Mouse (Mus musculus) heart, postnatal 25 days (tissue): ENCODE measurements at regions not wholly inside any gene's neighbourhood (a gene's known extent, or its start where the extent isn't known, plus 50 kb on each side); places are given as distances from the start of the nearest gene placed in this dataset.
A peak's percentile ranks its signal among the peaks of the same experiment; 100 is the strongest.

Experiments used
- DNase-seq: peaks from one replicate; pipeline ENCODE4 v3.0.0; 2022; ENCODE audit warnings: low spot score
- intact Hi-C: fragments of 180-260 bp; cut with DNase I; formaldehyde crosslinking; loops from one replicate; pipeline ENCODE4 v1.15.1; 2025

GRCm38 (mm10) chr7:72711193-72712131 is 405.1 kb upstream of the Mctp2 start:
- peak; percentile 17 for DNase-seq
- intact Hi-C loops, result no loop called here

DNA sequence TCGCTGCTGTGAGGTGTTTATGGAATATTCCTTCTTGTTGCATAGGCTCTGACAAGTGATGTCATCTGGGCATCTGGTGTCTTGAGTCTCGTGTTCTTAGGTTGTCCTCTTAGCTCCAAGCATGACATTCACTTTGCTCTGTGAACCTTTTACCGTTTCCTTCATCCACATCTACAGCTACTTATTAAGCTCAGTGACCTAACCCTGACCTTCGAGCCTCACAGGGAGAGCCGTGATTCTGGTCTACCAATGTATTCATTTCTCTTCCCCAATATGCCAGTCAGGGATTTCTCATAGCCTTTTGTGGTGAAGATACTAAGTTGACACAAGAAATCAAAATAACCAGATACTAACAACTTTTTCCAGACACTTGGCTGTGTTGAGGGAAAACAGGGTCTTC is 409.0 kb upstream of the Mctp2 start:
- DNase-seq, result no peak
- intact Hi-C loops, result no loop called here

DNA sequence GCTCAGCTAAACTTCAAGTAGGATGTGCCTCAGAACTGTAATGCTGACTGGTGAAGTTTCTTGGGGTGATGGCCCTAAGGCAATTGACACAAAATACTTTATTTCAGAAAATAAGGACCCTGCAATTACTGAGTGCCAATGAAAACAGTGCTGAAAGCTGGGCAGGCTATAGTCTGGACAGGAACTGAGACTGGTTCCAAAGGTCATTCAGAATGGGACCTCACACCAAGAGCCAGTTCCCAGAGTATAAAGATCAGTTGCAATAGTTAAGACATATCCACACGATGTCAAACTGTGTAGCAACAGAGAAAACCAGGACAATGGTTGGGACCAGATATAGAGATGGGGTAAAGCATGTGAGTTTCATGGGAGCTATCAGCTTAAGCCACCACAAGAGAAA is 409.6 kb upstream of the Mctp2 start:
- intact Hi-C loops, result no loop called here
- DNase-seq, result no peak

GRCm38 (mm10) chr7:72726214-72726854 is 419.9 kb upstream of the Mctp2 start:
- intact Hi-C loops, result no loop called here
- DNase-seq, result no peak

DNA sequence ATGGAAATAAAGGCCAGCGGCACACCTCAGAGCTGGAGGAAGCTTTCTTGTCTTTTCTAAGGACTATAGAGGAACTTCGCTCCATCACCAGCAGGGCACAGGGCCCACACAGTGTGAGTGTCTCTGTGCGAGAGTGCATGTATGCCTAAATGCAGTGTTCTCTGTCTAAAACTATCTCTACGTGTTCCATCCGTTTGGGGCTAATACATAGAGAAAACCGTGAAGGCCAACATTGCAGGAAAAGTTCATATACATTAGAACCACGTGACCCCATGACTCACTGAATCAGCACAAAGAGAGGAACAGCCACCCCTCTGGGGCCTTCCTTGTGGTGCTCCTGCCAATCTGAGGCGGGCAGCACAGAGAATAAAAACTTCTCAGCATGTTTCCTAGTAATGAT is 431.4 kb upstream of the Mctp2 start:
- intact Hi-C loops, result no loop called here
- DNase-seq, result no peak

DNA sequence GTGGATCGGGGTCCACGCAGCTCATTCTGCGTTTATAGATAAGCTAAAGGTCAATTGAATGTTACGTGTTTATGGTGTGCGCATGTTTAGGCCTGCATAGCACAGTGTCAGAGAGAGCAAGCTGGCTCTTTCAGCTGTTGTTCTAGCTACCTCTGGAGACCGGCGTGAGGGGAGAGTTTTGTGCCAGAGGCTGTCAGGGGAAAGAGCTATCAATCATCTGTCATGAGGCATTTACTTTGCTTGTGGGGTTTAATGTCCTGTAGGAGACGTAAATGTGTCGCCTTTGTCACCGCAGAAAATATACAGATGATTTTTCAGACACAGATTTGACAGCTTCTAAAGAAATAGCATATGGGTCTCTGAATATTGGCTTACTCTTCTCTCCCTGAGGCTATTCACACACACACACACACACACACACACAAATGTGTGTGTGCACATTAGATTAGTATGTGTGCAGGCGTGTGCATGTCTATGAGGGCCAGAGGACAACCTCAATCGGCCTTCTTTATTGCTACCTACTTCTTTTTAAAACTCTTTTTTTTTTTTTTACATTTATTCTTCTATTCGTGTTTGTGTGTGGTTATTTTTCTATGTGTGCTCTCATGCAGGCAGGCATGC is 432.0 kb upstream of the Mctp2 start:
- intact Hi-C loops, result no loop called here
- DNase-seq, result no peak

DNA sequence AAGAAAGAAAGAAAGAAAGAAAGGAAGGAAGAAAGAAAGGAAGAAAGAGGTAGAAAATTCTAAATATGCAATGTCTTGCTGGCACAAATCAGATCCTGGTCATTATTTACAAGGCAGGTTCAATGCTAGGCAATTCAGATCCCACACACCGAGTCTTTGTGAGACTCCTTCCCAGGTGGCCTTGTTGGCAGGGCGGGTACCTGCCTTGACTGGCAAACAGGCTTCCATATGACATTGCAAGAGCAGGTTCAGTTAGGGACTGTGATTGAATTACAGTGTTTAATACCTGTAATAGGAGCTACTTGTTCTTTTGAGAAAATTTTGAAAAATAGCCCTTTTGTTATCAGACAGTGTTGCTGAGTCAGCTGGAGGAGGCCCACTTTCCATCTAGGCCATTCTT is 436.0 kb upstream of the Mctp2 start:
- intact Hi-C loops, result no loop called here
- DNase-seq, result no peak

- no peak for DNase-seq
- intact Hi-C loops, result no loop called here
These were observed 445.1 kb upstream of the Mctp2 start for GRCm38 (mm10) chr7:72751501-72751917.

- no peak for DNase-seq
- intact Hi-C loops, result no loop called here
These were observed 446.7 kb upstream of the Mctp2 start for GRCm38 (mm10) chr7:72753053-72753559.

GRCm38 (mm10) chr7:72762711-72763110 is 456.3 kb upstream of the Mctp2 start:
- no peak for DNase-seq
- intact Hi-C loops, result no loop called here

DNA sequence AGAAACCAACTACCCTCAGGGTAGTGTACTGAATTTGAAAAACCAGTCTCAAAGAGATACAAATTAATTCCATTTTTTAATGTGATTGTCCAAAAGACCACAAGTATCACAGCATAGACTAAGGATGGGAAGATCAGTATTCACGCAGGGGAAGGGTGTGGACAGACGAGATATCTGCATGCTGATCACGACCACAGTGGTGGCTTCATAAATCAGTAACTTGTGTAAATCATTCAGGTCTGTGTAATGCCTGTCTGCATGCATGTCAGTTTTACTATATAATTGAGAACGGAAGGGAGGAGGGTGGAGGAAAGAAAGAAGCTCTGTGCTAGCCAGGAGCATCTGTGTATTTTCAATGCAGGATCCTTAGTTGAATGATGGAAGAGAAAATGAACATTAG is 462.3 kb upstream of the Mctp2 start:
- intact Hi-C loops, result no loop called here
- no peak for DNase-seq

DNA sequence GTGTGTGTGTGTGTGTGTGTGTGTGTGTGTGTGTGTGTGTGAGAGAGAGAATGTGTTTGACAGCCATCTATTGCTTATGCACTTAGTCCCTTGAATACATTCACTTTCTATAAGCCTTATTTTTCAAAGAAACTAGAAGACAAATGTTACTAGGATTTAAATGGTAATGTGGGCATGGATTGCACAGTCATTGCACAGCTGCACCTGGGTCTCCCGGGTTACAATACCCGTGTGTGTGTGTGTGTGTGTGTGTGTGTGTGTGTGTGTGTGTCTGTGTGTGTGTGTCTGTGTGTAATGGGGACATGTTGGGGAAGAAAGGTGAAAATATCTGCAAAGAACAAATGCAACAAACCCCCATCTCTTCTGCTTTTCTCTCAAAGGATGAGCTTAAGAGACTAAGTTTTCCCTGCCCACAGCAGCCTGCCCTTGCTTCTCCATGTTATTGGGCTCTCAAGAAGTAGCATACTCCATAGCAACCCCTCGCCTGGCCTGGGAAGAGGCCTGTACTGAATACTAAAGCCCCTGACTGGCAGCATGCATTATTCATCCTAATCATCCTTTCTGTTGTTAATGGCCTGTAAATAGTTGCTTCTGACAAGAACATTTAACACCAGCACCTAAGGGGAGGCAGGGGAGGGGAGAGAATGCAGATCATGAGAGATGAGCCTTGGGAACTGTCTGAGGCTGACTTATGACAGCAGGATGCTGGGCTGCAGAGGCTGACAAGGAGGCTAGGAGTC is 467.8 kb upstream of the Mctp2 start:
- intact Hi-C loops, result no loop called here
- DNase-seq, result no peak

- no peak for DNase-seq
- intact Hi-C loops, result no loop called here
These were observed 468.3 kb upstream of the Mctp2 start for GRCm38 (mm10) chr7:72774771-72775119.

DNA sequence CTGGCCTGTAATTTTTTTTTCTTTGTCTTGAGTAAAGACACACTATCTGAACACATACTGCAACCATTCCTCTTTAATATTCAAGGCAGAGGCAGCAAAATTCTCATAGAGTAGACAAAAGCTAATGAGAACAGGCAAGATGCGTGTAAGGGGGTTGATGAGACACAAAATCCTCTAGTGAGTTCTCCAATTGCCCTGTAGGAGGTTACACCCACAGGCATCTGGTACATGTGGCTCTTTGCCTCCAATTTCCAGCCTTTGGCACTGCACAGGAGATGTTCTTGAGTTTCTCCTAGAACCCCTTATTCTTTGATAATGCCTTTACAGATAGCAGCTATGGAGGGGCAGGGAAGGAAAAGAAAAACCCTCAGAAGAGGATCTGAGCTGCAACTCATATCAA is 480.9 kb upstream of the Mctp2 start:
- DNase-seq, result no peak
- intact Hi-C loops, result no loop called here

- no peak for DNase-seq
- intact Hi-C loops, result no loop called here
These were observed 481.9 kb upstream of the Mctp2 start for GRCm38 (mm10) chr7:72788261-72788660.

GRCm38 (mm10) chr7:72822142-72822541 is 515.7 kb upstream of the Mctp2 start:
- intact Hi-C loops, result no loop called here
- DNase-seq, result no peak

DNA sequence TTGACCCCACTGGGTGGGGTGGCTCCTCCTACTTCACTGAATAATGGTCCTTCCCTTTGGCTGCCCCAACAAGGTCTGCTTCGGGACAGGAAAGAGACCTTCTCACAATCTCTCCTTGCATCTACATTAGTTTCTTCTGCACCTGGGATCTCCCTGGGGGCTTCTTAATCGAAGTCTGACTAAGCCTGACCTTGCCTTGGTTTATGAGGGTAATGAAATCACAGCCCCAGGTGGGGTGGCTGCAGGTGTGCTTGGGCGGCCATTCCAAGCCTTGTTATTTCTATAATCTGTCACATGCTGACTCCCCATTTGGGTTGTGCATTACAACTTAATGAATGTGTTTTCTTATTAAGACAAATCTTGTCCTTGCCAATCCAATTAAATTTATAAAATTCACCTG is 520.2 kb upstream of the Mctp2 start:
- DNase-seq, result no peak
- intact Hi-C loops, result no loop called here

GRCm38 (mm10) chr7:72835423-72835822 is 529.0 kb upstream of the Mctp2 start:
- DNase-seq, result no peak
- intact Hi-C loops, result no loop called here

GRCm38 (mm10) chr7:72836026-72836425 is 529.6 kb upstream of the Mctp2 start:
- DNase-seq, result no peak
- intact Hi-C loops, result no loop called here

DNA sequence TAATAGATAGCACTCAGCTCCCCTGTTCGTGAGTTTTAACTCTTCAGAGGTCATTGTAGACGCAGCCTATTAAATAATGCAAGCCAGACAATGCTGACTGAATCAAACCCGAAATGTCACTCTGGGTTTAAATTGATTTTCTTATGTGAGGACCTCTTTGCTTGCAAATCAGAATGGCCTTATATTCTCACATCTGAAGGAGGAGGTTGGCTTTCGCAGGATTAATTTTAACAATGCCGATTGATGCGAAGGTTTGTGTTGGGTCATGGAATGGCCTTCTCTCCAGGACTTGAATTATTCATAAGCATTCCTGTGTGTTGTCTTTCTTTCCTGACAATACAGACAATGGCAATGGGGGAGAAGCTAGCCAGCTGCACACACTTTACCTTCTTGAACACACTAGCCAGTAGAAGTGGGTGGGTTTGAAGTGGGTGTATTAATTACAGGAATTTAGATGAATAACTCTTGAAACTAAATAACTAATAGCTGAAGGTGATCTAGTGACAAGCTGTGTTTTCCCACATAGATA is 530.1 kb upstream of the Mctp2 start:
- intact Hi-C loops, result no loop called here
- no peak for DNase-seq
